Mouse (Mus musculus) liver, embryonic 14.5 days (tissue): ENCODE results near the gene Arhgef7. TPM values are rescaled to one million over a fixed set of nuclear protein-coding genes. Genes with fewer than 3 reads are reported as not detected.

Source experiments
- ATAC-seq: fragments of 200-750 bp; cut with Nextera tagmentation; 2 replicates; pipeline ENCODE4 v1.8.0; 2017; ENCODE audit warnings: moderate number of reproducible peaks, mild to moderate bottlenecking, moderate library complexity; ENCODE audit not compliant: insufficient read depth
- DNase-seq, 3 experiments: peaks; one replicate each; pipeline ENCODE4 v3.0.0-alpha.2; 2012 to 2013; ENCODE audit warnings: low read depth in 3 of 3, low spot score in 3 of 3
- H3K27ac ChIP-seq: fragments of 300-500 bp; sonication (generic); 2 replicates; pipeline ENCODE4 v1.5.1; 2014; ENCODE audit warnings: moderate library complexity, mild to moderate bottlenecking, control low read depth, inconsistent platforms
- H3K27me3 ChIP-seq: fragments of 300-500 bp; sonication (generic); 2 replicates; pipeline ENCODE4 v1.6.1; 2014; ENCODE audit warnings: mild to moderate bottlenecking, low read length, moderate library complexity; ENCODE audit not compliant: control insufficient read depth, insufficient read depth
- H3K36me3 ChIP-seq: fragments of 300-500 bp; sonication (generic); replicated peaks from 2 replicates; pipeline ENCODE4 v1.6.1; 2014; ENCODE audit warnings: low read depth; ENCODE audit not compliant: control insufficient read depth, insufficient read depth
- H3K4me1 ChIP-seq, 2 experiments: fragments of 200-500 bp in 1 of 2; fragments of 300-500 bp in 1 of 2; sonication (generic) in 1 of 2; replicated peaks; 2 replicates each; pipeline ENCODE4 v1.6.1; 2012 to 2014; ENCODE audit warnings: antibody characterized with exemption in 1 of 2, inconsistent platforms in 1 of 2, low read length in 1 of 2; ENCODE audit not compliant: control insufficient read depth in 2 of 2, insufficient read depth in 2 of 2
- H3K4me2 ChIP-seq: fragments of 300-500 bp; sonication (generic); 2 replicates; pipeline ENCODE4 v1.6.1; 2014; ENCODE audit warnings: low read depth, mild to moderate bottlenecking, control low read depth, moderate library complexity
- H3K4me3 ChIP-seq, 2 experiments: fragments of 200-500 bp in 1 of 2; fragments of 300-500 bp in 1 of 2; sonication (generic) in 1 of 2; 2 replicates each; pipeline ENCODE4 v1.5.1; 2012 to 2014; ENCODE audit warnings: low read depth in 2 of 2, low read length in 2 of 2, mild to moderate bottlenecking in 2 of 2, control low read depth in 1 of 2, inconsistent platforms in 1 of 2, moderate library complexity in 1 of 2; ENCODE audit not compliant: insufficient read depth in 1 of 2
- H3K9ac ChIP-seq: fragments of 300-500 bp; sonication (generic); replicated peaks from 2 replicates; pipeline ENCODE4 v1.6.1; 2014; ENCODE audit warnings: mild to moderate bottlenecking, control low read depth, moderate library complexity
- H3K9me3 ChIP-seq: fragments of 300-500 bp; sonication (generic); 2 replicates; pipeline ENCODE4 v1.6.1; 2016; ENCODE audit warnings: low read length, mixed read lengths; ENCODE audit not compliant: control insufficient read depth
- CTCF ChIP-seq: IDR thresholded peaks from 2 replicates; pipeline ENCODE4 v1.5.1; 2016; ENCODE audit warnings: antibody characterized with exemption, low read depth, control low read depth
- EP300 ChIP-seq: IDR thresholded peaks from 2 replicates; pipeline ENCODE4 v1.6.1; 2016; ENCODE audit warnings: antibody characterized with exemption, low read depth
- WGBS: fragments of 180-500 bp; shearing (Covaris S2); extraction: QIAGEN DNeasy Blood & Tissue Kit; methylation state at CpG from one replicate; pipeline ENCODE4 v1.1.7; 2014; ENCODE audit not compliant: insufficient replicate concordance; 5-methylcytosine and 5-hydroxymethylcytosine counted together
- polyA plus RNA-seq, 2 experiments: library from polyadenylated mRNA; depleted of rRNA in 1 of 2; stranded (reverse) in 1 of 2; unstranded in 1 of 2; fragments of >200 nt; fragmentation: Nextera tagmentation in 1 of 2; extraction: Ambion mirVana in 1 of 2; gene quantifications; 2 replicates each; pipeline versions ENCODE4 v1.2.1 to v1.2.3; 2012 to 2014

Gene Arhgef7
- polyA plus RNA-seq, 2 experiments: 6.5 to 7.0 TPM

- H3K9ac ChIP-seq: no peak overlapping the region
- DNase-seq (no peak), ATAC-seq (no peak)
- no peaks in the 10 kb centered on the region for H3K4me1 ChIP-seq
- 62% methylated on average over 6 of the region's 6 CpGs for whole genome bisulfite sequencing
- H3K27ac ChIP-seq: no peak overlapping the region
- no peak overlapping the region for H3K4me2 ChIP-seq
- TF ChIP-seq CTCF (no peak), EP300 (no peak)
- no peak overlapping the region for H3K4me3 ChIP-seq
- no peaks in the 10 kb centered on the region for H3K36me3 ChIP-seq
- H3K9me3 ChIP-seq: no peaks in the 10 kb centered on the region
- no peaks in the 10 kb centered on the region for H3K27me3 ChIP-seq
Measured at GRCm38 (mm10) chr8:11691761-11692160, 35.8 kb upstream of the Arhgef7 start.

GRCm38 (mm10) chr8:11692455-11692854, 35.1 kb upstream of the Arhgef7 start:
- H3K9ac ChIP-seq: no peak overlapping the region
- H3K9me3 ChIP-seq: no peaks in the 10 kb centered on the region
- H3K27ac ChIP-seq: no peak overlapping the region
- no peaks in the 10 kb centered on the region for H3K36me3 ChIP-seq
- ATAC-seq (no peak), DNase-seq (no peak)
- no peaks in the 10 kb centered on the region for H3K27me3 ChIP-seq
- no peak for TF ChIP-seq EP300
- no peak for TF ChIP-seq CTCF
- WGBS: 4% methylated on average over 1 of the region's 1 CpGs
- H3K4me2 ChIP-seq: no peak overlapping the region
- no peaks in the 10 kb centered on the region for H3K4me1 ChIP-seq
- no peak overlapping the region for H3K4me3 ChIP-seq

- no peak overlapping the region for H3K4me3 ChIP-seq
- H3K9me3 ChIP-seq: no peaks in the 10 kb centered on the region
- no peaks in the 10 kb centered on the region for H3K27me3 ChIP-seq
- H3K27ac ChIP-seq: no peak overlapping the region
- no peaks in the 10 kb centered on the region for H3K4me1 ChIP-seq
- no peak for DNase-seq
- no peak overlapping the region for H3K9ac ChIP-seq
- no peaks in the 10 kb centered on the region for H3K36me3 ChIP-seq
- TF ChIP-seq CTCF (no peak), EP300 (no peak)
- ATAC-seq: no peak
- no peak overlapping the region for H3K4me2 ChIP-seq
- WGBS: 51% methylated on average over 5 of the region's 5 CpGs
Measured at GRCm38 (mm10) chr8:11693972-11694371, 33.5 kb upstream of the Arhgef7 start.

- 41% methylated on average over 3 of the region's 3 CpGs for WGBS
- no peak for DNase-seq
- no peak overlapping the region for H3K4me2 ChIP-seq
- ATAC-seq: no peak
- no peak overlapping the region for H3K27ac ChIP-seq
- no peak overlapping the region for H3K9ac ChIP-seq
- no peaks in the 10 kb centered on the region for H3K27me3 ChIP-seq
- no peaks in the 10 kb centered on the region for H3K36me3 ChIP-seq
- TF ChIP-seq EP300 (no peak), CTCF (no peak)
- H3K9me3 ChIP-seq: no peaks in the 10 kb centered on the region
- no peaks in the 10 kb centered on the region; a peak in 1 of 4 replicates for H3K4me1 ChIP-seq
- no peak overlapping the region for H3K4me3 ChIP-seq
Measured at GRCm38 (mm10) chr8:11696176-11696575, 31.3 kb upstream of the Arhgef7 start.

GRCm38 (mm10) chr8:11697467-11697866, 30.1 kb upstream of the Arhgef7 start:
- Histone ChIP-seq H3K9ac (no peak overlapping the region), H3K4me1 (no peaks in the 10 kb centered on the region; a peak in 1 of 4 replicates), H3K9me3 (no peaks in the 10 kb centered on the region), H3K4me2 (no peak overlapping the region), H3K4me3 (no peak overlapping the region), H3K27me3 (no peaks in the 10 kb centered on the region), H3K27ac (no peak overlapping the region), H3K36me3 (no peaks in the 10 kb centered on the region)
- WGBS: 71% methylated on average over 7 of the region's 7 CpGs
- ATAC-seq: no peak
- DNase-seq: no peak
- no peak for TF ChIP-seq EP300
- no peak for TF ChIP-seq CTCF
